Mouse (Mus musculus) mouse embryonic stem cell (cell line): Measurements from ENCODE around the gene Gm11939.

ENCODE experiments used
- in situ Hi-C, 2 experiments: fragments of 300-500 bp; cut with MboI; formaldehyde crosslinking; loops; 1 replicate in 1 of 2; 3 replicates in 1 of 2; pipeline ENCODE4 v1.14.3; 2019 to 2020; ENCODE audit warnings: low sequenced_read_pairs in 2 of 2, low pct_unique_long_range_greater_than_20kb in 1 of 2, mixed read lengths in 1 of 2; ENCODE audit not compliant: unreplicated experiment in 1 of 2

The Gm11939 gene

DNA sequence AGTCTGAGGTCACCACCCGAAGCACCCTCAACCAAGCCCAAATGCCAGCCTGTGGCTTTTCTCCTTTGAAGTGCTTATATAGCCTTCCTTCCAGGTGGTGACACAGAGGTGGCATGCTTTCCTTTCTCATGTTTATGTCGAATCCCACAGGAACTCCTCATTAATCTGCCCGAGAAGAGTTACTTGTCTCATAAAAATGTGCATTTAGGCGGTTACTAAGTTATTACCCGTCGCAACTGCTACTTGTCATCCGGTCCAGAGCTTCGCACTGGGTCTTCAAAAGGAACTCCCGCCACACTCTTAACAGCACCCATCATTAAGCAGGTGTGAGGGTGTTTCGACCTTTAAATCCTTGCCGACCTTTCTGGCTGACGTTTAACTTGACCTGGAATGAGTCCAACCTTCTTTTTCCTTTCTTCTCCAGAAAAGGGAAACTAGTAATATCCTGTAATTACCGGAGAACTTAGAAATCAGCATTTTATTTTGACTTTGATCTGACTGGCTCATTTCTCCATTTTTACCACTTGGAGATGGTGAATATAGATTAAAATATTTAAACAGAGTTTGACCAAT lies 37.9 kb downstream of the Gm11939 start, which contains the start of gene Krt39:
Gene Krt39, minus strand, starts transcription at position 51 of the 573 bp plus-strand sequence.
- in situ Hi-C loops, result no loop called here

DNA sequence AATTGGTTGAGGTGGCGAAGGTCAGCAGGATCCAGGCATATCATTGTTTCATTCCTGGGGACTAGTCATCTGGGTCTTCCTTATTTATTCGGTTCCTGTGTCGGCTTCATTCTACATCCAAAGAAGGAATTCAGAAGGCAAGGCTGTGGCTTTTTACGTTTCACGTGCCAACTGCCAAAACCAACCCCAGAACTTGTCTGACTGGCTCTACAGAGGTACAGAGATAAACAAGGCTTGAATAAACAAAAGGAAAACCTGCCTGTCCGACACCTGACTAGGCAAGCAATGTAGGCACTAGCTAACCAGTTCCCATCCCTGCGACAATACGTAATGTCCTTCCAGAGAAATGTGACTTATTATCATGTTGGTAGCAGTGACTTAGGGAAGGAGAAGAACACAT lies 45.2 kb downstream of the Gm11939 start:
- in situ Hi-C loops, result no loop called here
